Mouse (Mus musculus) kidney, adult 2 months (tissue): Measurements from ENCODE around the gene Afdn.

Source experiments
- CTCF ChIP-seq: fragments of 200-500 bp; conservative IDR thresholded peaks from 2 replicates; pipeline ENCODE4 v1.5.1; 2011; ENCODE audit warnings: low read depth, mild to moderate bottlenecking, control low read depth, low read length, moderate library complexity, mixed read lengths; ENCODE audit not compliant: insufficient read depth, insufficient read length
- POLR2A ChIP-seq: fragments of 200-500 bp; IDR thresholded peaks from one replicate; pipeline ENCODE4 v1.6.1; 2011; ENCODE audit warnings: low read depth, low read length, control low read depth

DNA sequence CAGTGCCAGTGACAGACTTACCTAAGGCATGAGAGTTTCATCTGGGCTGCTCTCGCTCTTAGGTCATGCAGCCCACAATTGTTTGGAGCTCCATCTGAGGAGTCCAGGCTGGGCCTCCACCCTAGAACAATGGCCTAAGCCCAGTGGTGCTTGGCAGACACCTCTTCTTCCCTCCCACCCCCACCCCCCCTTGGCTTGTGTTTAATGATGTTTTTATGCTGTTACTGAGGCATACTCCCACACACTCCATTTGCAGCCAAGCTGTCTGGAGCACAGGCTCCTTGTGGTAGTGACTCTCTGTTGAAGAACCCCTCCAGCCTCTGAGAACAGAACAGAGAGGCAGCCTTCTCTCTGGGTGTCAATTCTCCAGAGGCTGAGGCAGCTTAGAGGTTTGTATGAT lies 113.9 kb downstream of the Afdn start:
- TF ChIP-seq CTCF: no peak
- TF ChIP-seq POLR2A: no peak
